Mouse (Mus musculus) gastrocnemius, adult 2 months (tissue): Measurements from ENCODE around the gene Pde4a. TPM values are rescaled to one million over a fixed set of nuclear protein-coding genes. Genes with fewer than 3 reads are reported as not detected.
A peak's percentile ranks its signal among the peaks of the same experiment; 100 is the strongest.
"Not testable (repeated sequence)": the region's sequence is repeated elsewhere in the genome, so short reads cannot be mapped to it uniquely, and the experiment has no call there.

Experiments used
- DNase-seq: peaks from one replicate; pipeline ENCODE4 v3.0.0; 2022
- H3K27ac ChIP-seq: fragments of 200-600 bp; 2 replicates; pipeline ENCODE4 v1.8.1; 2022; ENCODE audit warnings: mild to moderate bottlenecking
- H3K4me3 ChIP-seq: fragments of 200-600 bp; 2 replicates; pipeline ENCODE4 v1.8.1; 2022; ENCODE audit warnings: mild to moderate bottlenecking, moderate library complexity
- CTCF ChIP-seq: fragments of 200-600 bp; IDR thresholded peaks from 2 replicates; pipeline ENCODE4 v1.8.1; 2022; ENCODE audit warnings: antibody characterized with exemption, mild to moderate bottlenecking, moderate library complexity
- intact Hi-C: fragments of 180-260 bp; cut with DNase I; formaldehyde crosslinking; loops from one replicate; pipeline ENCODE4 v1.15.1; 2025
- total RNA-seq, 2 experiments: library from RNA; stranded (reverse); gene quantifications; 2 replicates each; pipeline ENCODE4 v1.2.3; 2021

Pde4a gene
- total RNA-seq, 2 experiments from 2014 or later = 39.0 to 66.8 TPM

- DNase-seq = no peak
- Histone ChIP-seq H3K4me3 (no peak overlapping the region), H3K27ac (peak overlapping the region; percentile 88; the same call in 1 of the 2 replicates)
- intact Hi-C loops = loop anchor here (2.0 kb wide), 1 partner anchor 16 kb away; no protein-coding TSS in a partner anchor
- no peak for TF ChIP-seq CTCF
These were observed 3.6 kb downstream of the Pde4a start for GRCm38 (mm10) chr9:21169157-21169556.

DNA sequence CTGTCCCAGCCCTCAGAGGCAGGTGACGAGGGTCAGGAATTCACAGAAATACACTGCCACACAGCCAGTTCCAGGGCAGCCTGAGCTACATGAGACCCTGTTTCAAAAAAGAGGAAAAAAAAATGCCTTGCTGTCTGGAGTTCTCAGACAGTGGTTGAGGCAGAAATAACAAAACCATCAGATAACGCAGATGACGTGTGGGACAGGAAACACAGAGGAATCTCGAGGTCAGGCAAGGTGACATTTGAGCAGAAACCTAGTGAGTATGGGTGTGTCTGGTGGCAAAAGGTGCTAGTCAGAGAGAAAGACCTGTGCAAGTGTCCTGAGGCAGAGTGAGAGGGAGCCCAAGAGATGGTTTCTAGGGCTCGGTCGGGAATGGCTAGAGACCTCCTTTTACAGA, 6.8 kb downstream of the Pde4a start:
- intact Hi-C loops = no loop called here
- H3K27ac ChIP-seq = no peak overlapping the region
- no peak overlapping the region for H3K4me3 ChIP-seq
- no peak for DNase-seq
- TF ChIP-seq CTCF = no peak

DNA sequence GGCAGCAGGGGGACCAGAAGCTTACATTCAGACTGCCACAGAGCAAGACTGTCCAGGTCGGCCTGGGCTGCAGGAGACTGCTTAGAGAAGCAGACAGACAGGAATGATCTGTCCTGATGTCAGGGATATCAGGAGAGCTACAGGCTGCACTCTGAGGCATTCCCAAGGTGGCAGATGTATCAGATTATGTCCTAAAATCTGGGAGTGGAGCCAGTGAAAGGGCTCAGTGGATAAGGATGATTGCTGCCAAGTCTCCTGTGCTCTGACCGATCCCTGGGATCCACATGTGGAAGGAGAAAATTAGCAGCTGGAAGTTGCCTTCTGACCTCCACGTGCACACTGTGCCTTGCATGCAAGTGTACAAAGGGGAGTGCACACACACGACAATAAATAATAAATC, 14.9 kb downstream of the Pde4a start:
- TF ChIP-seq CTCF = no peak
- Histone ChIP-seq H3K4me3 (no peak overlapping the region), H3K27ac (peak overlapping the region; percentile 81)
- peak; percentile 41 for DNase-seq
- intact Hi-C loops = no loop called here

DNA sequence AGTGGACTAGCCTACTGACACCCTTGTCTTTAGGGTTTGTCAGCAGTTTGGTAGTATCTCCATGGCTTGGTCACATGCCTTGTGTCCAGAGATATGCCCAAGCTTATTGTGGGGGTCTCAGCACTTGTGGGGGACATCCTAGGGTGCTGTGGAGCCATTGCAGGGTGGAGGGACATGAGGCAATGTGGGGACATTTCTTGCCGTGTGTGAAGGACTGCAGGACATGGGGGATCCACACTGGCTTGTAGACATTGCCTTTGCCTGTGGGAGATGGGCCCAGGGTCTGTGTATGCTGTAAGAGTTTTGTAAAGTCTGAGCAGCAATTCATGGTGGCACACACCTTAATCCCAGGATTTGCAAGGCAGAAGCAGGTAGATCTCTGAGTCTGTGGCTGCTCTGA, 15.3 kb downstream of the Pde4a start:
- intact Hi-C loops = no loop called here
- Histone ChIP-seq H3K4me3 (no peak overlapping the region), H3K27ac (peak overlapping the region; percentile 81; the same call in 1 of the 2 replicates)
- DNase-seq = no peak
- no peak for TF ChIP-seq CTCF

DNA sequence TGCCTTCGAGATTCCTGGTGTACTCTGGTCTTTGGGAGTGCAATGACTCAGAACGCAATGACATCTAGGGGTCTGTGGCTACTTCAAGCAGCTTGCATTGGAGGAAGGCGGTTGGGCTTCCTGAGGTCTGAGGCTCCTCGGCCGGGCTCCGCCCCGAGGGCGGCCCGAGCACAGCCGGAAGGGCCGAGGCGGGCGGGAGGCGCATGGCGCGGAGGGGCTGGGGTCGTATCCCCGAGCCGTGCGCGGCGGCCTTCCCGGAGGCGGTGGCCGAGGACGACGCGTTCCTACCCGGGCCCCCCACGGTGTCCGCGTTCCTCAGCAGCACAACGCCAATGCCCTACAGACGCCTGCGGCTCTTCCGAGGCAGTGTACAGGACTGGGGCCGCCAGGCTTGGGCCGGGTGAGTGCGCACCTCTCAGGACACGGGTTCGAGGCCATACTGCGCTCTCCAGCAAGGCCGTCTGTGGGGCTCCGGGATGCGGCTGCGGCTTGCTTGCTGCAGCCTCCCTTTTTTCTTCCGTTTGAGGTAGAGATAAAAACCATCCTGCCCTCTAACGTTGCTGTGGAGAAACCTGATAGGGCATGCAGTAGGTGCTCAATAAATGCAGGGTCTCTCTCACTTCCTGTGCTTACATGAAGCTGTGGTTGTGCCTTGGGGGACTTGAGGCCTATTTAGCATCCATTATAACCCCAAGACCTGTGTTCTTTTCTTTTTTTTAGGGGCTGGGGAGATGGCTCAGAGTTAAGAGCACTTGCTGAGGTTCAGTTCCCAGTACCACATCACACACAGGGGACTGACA, 16.1 kb downstream of the Pde4a start:
- Histone ChIP-seq H3K27ac (peak overlapping the region; percentile 76), H3K4me3 (peak overlapping the region; percentile 66)
- no peak for TF ChIP-seq CTCF
- DNase-seq = peak; percentile 60
- intact Hi-C loops = no loop called here

- intact Hi-C loops = no loop called here
- no peak for DNase-seq
- Histone ChIP-seq H3K4me3 (peak overlapping the region; percentile 85), H3K27ac (peak overlapping the region; percentile 95)
- no peak for TF ChIP-seq CTCF
These were observed 17.9 kb downstream of the Pde4a start for GRCm38 (mm10) chr9:21183421-21183820.

DNA sequence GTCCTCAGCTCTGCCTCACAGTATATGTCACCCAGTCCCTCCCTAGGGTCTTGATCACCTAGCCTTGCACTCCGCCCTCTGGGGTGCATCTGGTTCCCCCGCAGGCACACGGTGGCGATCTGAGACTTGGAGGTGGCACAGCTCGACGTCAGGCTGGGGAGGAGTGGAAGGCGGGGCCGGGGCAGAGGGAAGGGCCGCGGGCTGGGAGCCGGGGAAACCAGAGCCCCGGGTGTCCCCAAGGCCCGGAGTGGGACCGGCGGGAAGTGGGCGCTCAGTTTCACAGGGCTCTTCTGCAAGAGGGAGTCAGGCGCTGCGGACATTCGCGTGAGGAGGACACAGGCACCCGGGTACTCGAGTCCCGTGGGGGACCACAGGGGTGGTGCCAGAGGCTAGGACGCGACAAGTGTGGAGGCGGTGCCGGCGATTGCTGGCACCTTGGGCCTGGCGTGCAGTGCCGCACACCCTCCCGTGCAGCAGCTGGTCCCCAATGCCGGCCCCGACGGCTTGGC, 18.4 kb downstream of the Pde4a start:
- intact Hi-C loops = loop anchor here (2.0 kb wide), 1 partner anchor 37 kb away; no protein-coding TSS in a partner anchor
- DNase-seq = peak; percentile 92
- Histone ChIP-seq H3K4me3 (peak overlapping the region; percentile 85), H3K27ac (peak overlapping the region; percentile 95)
- TF ChIP-seq CTCF = peak; percentile 38; the same call in 1 of the 2 replicates

DNA sequence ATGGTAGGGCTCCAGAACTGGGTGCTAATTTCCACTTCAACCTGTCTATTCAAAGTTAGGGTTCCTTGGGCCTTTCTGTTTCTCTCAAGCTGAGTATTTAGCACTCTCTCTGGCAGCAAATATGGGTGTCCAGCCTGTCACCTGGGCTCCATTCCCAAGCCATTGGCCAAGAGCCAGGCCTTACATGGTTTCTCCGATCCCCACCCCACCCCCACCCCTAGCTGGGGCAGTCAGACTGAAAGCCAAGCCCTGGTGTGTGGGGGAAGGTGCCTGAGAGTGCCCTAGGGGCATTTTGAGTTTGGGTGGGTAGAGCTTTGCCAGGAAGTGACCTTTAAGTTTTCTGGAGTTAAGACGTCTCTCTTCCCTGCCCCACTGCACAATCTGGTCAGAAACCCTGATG, 19.2 kb downstream of the Pde4a start:
- intact Hi-C loops = loop anchor here (2.0 kb wide), 1 partner anchor 36 kb away; no protein-coding TSS in a partner anchor
- peak overlapping the region; percentile 95 for H3K27ac ChIP-seq
- peak overlapping the region; percentile 85 for H3K4me3 ChIP-seq

GRCm38 (mm10) chr9:21185436-21185835, 19.9 kb downstream of the Pde4a start:
- intact Hi-C loops = loop anchor here (2.0 kb wide), 1 partner anchor 35 kb away; no protein-coding TSS in a partner anchor
- Histone ChIP-seq H3K4me3 (peak overlapping the region; percentile 85), H3K27ac (peak overlapping the region; percentile 95)
- TF ChIP-seq CTCF = no peak
- DNase-seq = peak; percentile 85

More for the DNA sequence above, 19.2 kb downstream of the Pde4a start:
- no peak for TF ChIP-seq CTCF
- DNase-seq = peak; percentile 93

DNA sequence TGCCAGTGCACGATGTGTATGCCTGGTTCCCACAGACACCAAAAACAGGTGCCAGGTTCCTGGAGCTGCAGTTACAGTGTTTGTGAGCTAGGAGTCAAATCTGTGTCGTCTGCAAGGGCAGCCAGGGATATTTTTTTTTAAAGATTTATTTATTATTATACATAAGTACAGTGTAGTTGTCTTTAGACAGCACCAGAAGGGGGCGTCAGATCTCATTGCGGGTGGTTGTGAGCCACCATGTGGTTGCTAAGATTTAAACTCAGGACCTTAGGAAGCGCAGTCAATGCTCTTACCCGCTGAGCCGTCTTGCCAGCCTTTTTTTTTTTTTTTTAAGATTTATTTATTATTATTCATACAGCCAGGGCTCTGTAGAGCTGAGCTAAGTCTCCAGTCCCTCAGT, 24.4 kb downstream of the Pde4a start:
- no peak overlapping the region for H3K4me3 ChIP-seq
- peak; percentile 32 for TF ChIP-seq CTCF
- H3K27ac ChIP-seq = no peak overlapping the region; the same call in 1 of the 2 replicates
- intact Hi-C loops = no loop called here
- DNase-seq = no peak

- H3K27ac ChIP-seq = no peak overlapping the region
- intact Hi-C loops = no loop called here
- H3K4me3 ChIP-seq = no peak overlapping the region
- no peak for TF ChIP-seq CTCF
- DNase-seq = no peak
These were observed 25.2 kb downstream of the Pde4a start for GRCm38 (mm10) chr9:21190670-21191069.

DNA sequence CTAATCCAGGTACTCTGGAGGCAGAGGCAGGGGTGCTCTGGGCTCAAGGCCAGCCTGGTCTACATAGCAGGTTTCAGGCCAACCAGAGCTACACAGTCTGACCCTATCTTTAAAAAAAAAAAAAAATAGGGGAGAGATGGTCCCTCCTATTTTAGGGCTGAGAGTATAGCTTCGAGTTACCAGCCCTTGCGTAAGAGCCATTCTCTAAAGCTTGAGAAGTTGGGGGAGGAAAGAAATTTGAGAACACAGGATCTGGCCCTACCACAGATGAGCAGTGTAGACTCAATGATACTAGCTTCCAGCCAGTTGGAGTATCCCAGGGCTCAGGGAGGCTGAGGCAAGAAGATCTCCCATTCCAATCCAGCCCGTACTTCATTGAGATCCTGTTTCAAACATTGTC, 28.3 kb downstream of the Pde4a start:
- no peak overlapping the region for H3K27ac ChIP-seq
- TF ChIP-seq CTCF = no peak
- intact Hi-C loops = no loop called here
- H3K4me3 ChIP-seq = no peak overlapping the region
- no peak for DNase-seq

DNA sequence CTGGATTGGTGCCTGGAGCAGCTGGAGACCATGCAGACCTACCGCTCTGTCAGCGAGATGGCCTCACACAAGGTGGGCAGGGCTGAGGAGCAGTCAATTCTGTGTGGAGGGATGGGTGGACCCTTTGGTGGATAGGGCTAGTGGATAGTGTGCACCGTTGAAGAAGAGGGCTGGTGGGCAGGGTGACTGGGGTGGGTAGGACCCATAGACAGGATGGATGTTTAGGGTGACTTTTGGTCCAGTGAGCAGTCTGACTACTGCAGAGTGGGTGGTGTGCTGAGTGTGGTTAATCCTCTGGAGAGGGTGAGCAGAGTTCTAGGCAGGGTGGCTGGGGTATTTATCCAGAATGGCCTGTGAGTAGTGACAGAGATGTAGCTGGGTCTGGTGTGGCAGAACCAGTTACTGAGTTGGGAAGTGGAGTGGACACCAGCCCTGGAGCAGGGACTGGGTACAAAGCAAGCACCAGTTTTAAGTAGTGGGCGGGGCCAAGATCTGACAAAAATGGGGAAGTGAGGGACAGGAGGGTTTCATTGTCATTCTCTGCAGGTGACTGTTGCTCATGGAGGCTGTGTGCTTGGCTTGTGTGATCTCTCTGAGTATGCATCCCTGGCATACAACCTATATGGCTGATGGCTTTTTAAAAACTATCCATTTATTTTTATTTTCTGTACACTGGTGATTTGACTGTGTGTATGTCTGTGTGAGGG, 29.4 kb downstream of the Pde4a start:
- H3K4me3 ChIP-seq = no peak overlapping the region
- no peak for TF ChIP-seq CTCF
- no peak for DNase-seq
- intact Hi-C loops = no loop called here
- no peak overlapping the region for H3K27ac ChIP-seq

- intact Hi-C loops, DNase-seq, H3K4me3 ChIP-seq, H3K27ac ChIP-seq: not testable (repeated sequence)
These were observed 30.4 kb downstream of the Pde4a start for GRCm38 (mm10) chr9:21195736-21196505.
